Mouse (Mus musculus) adrenal gland, postnatal 10 days (tissue): ENCODE measurements at regions not wholly inside any gene's neighbourhood (a gene's known extent, or its start where the extent isn't known, plus 50 kb on each side); places are given as distances from the start of the nearest gene placed in this dataset.

Experiments used
- DNase-seq: peaks from one replicate; pipeline ENCODE4 v3.0.0; 2021; ENCODE audit warnings: mixed read lengths

DNA sequence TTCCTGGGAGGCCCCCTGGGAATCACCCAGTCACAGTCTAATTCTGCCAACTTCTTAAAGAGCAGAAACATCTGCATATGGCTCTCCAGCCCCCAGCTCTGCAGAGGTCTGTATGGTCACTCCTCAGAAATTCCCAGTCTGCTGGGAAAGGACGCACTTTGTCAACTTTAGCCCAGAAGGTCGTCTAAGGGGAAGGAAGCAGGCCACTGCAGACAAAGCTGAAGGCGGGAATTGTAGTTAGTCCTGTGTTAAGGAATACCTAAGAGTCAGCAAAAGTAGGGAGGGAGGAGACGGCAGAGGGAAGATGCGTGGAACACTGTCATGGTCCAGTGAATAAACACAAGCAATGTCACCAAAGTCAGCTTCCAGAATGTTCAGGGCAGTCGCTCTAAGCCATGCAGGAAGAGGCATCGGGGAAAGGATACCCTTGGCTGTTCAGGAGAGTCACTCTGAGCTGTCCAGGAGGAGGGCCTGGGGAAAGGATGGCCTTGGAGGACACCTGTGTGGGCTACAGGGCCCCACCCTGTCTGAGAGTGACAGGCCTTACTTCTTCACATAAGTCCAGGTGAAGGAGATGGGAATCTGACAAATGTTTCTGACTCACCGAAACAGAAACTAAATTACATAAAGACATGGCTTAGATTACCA, 230.1 kb upstream of the Adgrl2 start:
- DNase-seq, result peak; percentile 21

DNA sequence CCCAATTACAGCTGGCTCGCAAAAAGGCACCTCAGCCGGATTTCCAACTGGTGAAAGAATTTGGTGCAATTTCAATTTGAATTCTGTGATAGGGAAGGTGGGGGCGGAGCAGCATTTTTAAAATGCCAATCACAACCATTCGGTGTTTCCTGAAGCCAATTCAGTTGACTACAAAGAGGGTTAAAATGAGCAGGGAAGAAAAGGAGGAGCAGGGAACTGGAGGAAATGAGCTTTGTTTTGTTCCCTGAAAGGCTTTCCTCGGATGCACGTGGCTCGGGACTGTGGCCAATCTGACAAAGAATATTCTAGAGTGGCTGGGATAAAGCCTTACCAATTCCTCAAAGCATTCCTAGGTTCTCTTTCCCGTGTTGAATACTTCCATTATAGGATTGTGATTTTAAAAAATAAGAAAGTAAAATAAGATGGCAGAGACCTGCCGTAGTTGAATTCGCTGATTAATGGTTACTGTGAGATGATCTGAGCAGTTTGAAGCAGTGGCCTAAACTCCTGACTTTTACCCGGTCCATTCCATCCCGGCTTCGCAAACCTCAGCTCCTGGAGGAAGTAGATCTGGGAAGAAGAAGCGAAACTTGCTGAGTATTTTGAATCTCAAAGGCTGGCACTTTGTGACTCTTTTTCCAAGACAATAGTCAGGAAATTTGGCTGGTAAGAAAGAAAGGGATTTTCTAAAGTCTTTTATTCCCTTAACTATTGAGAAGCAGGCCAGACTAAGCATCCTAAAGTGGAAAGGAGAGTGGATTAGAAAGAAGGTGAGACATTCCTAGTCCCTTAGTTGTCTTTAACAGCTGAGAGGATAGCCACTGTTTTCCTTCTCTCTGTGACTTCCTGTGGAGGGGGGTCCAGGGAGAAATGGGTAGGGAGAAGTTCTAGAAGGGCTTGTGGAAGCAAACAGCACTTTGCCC, 229.3 kb upstream of the Adgrl2 start:
- no peak for DNase-seq

DNA sequence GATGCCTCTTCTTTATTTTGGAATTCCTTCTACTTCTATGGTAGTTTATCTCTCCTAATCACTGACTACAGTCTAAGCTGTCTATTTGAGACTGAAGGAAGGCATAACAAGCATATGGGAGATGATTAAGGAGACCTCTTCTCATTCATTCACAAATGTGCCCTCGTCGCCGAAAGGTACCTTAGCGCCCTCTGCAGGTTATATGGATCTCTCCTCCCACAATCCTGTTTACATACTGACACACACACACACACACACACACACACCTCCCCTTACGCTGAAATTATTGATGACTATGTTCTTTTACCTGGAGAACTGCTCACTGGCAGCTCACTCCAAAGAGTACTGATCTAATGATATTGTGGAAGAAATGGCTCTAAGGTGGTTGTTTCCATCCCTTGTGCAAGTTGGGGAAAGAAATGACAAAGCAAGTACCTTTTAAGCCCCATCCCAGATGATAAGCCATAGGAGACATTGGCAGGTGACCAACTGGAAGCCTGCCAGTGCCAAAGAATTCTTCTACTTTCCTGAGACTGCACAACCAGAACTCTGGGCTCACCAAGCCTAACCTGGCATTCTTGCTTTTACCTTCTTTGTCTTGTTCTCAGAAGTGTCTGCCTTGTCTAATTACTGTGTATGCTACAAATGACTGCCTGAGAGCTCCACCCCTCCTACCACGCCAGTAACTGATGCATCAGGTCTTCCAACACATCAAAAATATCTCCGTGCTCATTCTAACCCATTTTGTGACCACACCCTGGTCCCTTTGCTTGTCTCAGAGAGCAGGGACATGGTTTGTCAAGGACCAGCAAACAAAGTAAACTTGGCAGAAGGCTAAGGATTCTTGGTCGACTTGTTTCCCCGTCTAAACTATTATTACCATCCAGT, 227.8 kb upstream of the Adgrl2 start:
- no peak for DNase-seq

DNA sequence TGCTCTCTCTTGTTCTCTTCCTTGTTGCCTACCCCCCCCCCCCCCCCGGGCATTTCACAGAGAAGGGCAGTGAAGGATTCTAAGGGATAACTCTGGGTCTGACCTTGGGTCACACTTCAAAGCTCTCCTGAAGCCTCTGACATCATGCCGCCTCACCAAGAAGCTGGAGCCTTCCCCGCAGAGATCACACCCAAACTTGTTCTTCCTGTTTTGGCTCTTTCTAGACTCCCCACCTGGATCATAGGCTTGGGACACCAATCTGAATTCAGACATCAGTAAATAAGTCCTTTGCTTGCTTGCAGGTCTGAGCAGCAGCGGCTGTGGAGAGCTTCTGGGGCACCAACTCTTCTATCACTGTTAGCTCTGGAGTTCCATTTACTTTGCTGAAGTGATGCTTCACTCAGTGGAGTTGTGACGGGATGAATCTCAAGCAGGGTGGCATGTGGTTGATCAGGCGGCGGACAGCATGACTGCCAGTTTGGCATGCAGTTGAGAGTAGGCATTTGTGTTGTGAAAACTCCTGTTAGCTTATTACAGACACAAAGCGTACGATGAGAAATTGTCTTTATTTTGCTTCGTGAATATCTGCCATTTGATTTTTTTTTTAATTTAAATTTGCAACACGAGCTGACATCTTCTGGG, 226.5 kb upstream of the Adgrl2 start:
- DNase-seq, result no peak

DNA sequence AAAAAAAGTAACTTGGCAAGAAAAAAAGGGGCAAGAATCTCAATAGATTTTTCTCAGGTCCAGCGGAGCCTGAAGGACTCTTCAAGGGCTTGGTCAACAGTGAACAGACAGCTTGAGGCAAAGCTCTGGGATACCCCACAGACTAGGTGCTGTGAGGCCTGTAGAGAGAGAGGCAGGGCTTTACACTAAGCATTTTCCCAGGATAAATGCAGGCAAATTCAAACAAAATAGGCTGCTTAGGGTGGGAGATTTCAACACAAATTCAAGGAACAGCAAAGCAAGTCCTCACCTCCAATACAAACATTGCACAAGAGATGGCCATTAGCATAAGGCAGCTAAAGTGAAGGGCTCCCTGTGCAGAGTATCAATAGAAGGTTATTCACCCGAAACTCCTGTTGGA, 225.3 kb upstream of the Adgrl2 start:
- no peak for DNase-seq

DNA sequence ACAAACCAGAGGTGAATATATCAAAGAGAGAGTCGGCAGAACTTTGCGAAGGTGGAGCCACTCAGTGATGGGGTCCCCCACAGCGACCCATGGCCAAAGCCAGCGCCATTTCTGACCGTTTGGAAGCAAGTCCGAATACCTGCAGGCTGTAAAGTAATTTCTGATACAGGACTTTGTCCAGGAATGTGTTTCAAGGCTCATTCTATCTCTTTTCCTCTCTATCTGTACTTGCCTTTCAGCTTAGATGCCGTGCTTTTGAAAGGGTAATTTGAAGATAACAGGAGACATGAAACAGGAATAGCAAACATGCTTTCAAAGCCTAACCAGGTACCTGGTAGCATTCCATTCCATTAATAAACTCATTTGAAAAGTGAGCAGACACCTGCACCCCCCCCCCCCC, 221.6 kb upstream of the Adgrl2 start:
- no peak for DNase-seq

DNA sequence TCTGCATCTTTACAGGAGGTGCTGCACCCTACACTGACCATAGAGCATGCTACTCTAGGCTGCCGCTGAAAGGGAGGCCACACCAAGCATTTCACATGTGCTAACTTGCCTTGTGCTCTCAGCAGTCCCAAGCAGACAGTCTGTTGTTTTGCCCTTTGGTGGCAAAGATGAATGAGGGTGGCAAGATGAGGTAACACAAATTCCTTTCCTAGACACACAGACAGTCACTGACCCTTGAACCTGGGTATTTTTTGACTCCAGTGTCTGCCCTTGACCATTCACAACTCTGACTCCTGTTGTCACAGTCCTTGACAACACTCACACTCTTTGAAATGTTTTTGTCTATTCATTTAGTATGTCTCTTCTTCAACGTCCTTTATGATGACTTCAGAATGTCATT, 218.9 kb upstream of the Adgrl2 start:
- no peak for DNase-seq

DNA sequence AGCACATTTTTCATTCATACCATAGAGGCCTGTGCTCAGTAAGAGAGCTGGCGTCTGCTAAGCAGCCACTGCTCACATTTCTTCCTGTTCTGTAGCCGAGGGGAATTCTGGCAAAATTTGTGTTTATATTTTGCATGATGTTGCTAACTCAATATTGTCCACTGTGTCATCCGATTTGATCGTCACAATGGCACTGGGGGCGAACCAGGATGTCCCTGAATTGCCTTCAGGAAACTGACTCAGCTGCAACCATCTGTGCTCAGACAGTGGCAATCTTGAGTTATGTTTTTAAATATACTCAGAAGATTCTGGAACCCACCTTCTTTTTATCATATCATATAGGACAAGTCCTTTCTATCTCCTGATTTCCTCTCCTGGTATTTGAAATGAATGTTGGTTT, 213.1 kb upstream of the Adgrl2 start:
- DNase-seq, result no peak

DNA sequence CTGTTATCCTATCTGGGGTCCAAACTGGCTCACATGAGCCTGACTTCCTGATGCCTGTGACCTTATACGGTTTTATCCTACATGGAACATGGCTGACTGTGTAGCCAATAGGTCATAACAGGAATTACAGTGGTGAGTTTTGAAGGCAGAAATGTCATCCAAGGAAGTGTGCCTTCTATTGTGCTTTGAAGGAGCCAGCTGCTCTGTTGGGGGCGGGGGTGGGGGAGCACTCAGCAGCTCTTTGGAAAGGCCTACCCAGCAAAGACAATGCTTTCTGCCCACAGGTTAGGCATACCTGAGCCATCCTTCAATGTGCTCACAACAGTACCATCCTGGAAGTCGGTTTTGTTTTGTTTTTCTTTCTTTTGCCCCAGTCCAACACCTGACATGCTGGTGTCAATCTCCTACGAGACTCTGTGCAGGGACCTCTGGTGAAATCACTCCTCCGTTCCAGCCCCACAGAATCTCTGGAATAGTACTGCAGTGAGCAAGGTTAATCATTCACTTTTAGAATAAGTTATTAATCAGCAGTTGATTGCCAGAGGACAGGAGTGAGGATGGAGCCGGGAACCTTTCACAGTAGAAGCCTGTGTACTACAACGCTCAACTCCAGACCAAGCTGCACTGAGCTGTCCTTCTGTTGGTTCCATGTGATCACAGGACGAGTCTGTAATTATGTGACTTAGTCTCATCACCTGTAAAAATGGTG, 206.3 kb upstream of the Adgrl2 start:
- no peak for DNase-seq

DNA sequence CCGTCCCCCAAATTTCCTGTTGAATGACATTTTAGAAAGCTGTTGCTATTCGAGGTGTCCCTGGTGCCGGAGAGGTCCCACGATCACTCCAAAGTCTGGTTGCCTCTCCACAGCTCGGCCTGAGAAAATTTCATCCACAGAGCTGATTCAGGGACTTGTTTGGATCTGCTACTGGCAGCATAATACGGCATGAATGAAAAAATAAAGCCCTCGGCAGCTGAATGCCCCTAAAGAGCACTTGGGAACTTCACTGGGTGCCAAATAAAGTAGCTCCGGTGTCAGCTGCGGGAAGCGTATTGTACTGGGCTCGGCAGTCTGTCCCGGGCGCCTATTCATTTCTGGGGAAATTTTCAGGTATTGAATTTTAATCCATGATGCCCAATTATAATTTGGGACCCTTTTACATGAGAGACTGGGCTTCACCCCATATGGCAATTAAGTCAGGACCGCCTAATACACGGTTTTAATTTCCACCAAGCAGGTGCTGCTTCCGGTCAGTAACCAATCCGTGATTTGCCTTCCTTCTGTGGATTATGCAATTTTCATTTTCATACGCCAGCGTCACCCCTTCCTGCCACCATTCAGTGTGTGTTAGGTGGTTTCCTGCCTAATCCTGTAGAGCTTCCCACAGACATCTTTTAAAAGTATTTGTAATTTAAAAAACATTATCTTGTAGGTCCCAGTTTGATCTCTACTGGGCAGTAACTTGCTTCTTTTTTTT, 200.7 kb upstream of the Adgrl2 start:
- DNase-seq, result no peak

DNA sequence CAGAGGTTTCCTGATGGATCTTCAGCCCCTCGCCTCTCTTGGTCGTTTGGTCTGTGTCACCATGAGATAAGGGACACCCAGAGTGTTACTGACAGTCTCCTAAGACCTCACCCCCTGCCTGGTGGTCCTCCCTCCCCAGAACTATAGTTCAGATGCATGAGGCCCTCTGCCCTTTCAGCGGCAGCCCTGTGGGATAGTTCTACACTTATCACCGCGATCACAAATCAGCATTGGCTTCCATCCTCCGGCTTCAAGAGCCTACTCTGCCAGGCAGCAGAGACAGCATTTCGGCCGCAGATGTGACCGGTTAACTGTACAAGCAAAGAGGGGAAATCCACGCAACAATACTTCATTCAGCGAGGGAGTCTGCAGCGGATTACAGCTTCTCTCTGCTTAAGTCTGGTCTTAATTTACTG, 193.8 kb upstream of the Adgrl2 start:
- no peak for DNase-seq

DNA sequence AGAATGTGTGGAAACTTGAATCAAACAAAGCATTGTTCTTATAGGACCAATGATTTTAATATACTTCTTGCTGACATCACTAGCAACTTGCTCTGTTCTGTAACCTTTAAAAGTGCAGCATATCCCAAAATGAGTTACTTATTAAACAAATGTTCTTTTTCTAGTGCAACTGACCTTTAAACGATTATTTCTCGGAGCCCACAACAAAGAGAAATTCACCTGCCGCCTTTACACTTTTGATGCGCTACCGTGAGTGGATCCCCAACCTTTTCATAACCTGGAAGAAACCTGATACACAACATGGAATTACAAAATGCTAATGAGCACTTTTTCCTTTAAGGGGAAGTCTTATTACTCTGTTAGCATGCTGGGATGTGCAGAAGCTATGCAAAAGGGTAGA, 191.7 kb upstream of the Adgrl2 start:
- no peak for DNase-seq

DNA sequence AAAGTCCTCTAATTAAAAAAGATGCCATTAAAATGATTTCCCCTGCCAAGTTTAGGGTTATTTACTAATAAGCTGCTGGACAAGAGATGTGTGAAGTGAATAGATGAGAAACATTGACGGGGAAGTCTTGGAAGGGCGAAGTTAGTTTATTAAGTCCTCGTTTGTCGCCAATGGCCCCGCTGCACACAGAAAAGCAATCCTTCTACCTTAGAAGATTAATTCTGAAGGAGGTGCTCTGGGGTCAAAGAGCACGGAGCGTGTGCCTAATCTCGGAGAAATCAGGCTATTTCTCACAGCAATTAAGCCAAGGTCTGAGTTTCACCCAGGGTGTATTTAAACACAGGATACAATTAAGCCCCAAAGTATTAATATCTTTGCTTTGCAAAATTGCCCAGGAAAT, 189.8 kb upstream of the Adgrl2 start:
- no peak for DNase-seq

DNA sequence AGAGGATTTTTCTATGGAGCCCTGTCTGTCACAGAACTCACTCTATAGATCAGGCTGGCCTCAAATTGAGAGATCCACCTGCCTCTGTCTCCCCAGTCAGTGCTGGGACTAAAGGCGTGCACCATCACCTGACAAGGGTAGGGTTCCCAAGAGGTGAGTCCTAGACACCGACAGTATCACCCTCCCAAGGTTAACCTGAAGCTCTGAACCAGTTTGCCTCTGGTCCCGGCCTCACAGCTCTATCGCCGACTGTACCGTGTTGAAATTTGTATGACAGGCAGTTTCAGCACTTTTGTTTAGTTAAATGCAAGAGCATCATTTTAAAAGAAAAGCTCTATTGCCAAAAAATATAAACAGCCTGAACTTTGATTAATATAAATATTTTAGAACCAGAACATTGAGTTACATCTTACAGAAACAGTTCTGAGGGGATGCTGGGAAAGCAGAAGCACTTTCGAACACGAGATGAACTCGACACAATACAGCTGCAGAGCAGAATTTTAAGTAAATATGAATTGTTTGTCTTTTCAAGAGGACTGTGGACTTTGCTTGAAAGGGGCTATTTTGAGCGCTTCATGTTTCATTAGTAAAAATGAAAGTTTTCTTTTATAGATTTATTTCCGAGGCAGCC, 189.2 kb upstream of the Adgrl2 start:
- DNase-seq, result no peak

DNA sequence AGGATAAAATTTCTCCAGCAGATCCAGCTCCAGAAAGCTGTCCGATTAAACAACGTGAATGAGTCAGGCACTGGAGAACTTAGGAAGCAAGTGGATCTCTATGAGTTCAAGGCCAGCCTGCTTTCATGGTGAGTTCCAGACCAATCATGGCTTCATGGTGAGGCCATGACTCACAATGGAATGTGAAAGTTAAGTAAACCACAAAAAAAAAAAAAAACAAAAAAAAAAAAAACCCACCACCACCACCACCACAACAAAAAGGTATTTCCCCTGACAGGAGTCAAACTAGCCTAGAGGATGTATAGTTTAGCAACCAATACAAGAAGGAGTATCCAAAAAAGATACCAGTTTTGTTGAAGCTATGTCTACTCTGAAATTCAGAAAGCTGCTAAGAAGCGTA, 188.5 kb upstream of the Adgrl2 start:
- no peak for DNase-seq

DNA sequence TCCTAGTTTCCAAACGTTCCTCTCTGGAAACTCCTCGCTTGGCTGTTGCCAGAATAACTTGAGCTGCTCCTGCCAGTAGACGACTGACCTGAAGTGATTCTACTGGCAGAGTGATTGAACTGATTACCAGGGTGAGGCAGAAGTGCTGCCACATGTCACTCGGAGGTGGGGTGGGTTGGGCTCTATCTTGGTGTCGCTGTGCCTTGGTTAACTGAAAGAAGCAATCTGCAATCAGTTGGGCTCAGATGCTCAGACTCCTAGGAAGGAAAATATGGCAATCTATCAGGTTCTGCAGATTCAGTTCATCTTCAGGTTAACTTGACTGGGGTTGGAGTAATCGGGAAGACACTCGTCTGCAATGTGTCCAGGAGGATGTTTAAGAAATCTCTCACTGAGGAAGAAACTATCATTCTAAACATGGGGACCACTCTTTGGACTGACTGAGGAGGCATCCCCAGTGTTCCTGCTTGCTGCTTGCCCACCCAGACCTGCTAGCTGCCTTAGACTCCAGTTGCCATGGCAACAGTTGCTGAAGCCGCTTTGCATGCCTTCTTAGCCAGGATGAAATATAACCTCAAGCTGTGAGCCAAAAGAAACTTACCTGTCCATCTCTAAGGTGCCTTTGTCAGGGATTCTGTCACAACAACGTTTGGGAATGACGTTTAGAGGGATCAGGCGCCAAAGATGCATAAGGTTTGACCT, 184.5 kb upstream of the Adgrl2 start:
- DNase-seq, result no peak

DNA sequence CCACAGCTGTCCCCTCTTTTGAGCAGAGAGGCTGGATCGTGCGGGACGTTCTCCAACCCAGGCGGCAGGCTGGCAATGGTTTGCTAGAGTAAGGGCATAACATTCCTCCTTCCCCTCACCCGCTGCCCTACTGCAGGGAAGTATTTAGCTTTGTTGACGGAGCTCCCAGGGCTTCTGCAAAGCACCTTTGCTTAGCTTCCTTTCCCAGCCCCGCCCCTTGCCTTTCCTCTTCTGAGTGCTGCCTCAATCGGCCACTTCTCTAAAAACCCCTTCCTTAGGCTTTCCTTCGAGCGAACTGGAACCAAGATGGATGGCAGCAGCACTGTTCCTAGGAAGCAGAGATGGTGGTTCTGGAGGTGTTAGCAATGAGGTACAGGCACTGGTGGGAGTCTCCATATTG, 183.2 kb upstream of the Adgrl2 start:
- no peak for DNase-seq

DNA sequence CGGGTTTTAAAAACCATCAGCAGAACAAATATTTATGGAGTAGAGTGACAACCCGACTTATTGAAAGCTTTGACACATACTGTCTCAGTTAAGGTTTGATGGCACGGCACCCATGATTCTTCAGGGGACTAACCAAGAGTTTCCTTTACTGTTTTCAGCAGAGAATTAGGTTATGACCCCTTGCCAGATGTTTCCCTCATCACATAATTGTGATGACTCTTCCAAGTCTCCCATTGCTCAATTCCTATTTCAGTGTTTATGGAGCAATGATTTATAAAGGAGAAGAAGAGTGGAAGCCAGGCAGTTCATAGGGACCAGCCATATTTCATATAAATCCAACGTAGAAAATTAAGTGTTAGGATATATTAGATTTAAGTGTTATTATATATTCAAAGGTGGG, 181.4 kb upstream of the Adgrl2 start:
- no peak for DNase-seq

DNA sequence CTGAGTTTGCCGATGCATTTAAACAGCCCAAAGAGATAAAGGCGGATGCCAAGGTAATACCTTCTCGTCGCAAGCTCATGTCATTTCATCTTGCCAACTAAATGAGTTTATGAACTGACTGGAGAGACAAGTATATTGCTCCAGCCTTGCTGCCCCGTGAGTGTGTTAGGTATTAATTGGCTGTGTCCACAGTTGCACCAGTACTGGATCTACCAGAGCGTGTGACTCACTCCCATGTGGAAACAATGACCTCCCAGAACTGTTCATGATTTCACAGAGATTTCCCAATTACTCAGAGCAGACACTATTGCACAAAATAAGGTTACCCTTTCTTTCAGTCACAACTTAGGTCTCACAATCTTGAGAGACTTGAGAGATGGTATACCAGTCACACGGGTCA, 179.8 kb upstream of the Adgrl2 start:
- peak; percentile 41 for DNase-seq

DNA sequence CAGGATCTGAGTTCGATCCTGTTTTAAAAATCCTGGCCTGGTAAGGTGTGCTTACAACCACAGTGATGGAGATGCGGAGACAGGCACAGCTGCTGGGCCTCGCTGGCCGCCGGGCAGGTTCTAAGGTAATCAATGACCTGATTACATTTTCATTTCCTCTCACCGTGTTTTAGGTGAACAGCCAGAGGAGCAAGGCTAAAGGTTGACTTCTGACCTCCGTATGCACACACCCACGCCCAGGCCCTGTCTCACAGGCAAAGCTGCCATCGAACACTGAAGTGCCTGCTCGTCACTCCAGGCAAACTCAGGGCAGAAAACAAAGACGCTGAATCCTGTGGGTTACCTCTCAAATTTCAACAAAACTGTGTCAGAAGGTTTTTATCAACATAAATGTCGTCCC, 179.1 kb upstream of the Adgrl2 start:
- no peak for DNase-seq
